ENCODE assay signal across 17 mouse cellular contexts in the genomic region with DNA sequence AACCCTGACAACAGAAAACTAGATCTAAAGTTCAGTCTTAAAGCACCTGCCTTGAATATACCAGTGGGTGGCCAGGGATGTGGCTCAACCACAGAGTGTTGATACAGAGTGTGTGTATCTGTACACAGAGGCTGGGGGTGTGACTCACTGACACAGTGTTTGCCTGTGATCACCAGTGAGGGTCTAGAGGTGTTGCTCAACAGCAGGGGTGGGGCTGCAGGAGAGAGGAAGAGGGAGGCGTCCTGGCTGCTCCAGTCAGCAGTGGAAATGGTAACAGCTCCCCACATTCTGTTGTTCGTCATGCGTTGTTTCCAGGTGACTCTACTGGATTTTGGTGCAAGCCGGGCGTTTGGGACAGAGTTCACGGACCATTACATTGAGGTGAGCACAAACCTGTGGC. TPM values are rescaled to one million over a fixed set of nuclear protein-coding genes. Genes with fewer than 3 reads are reported as not detected.
A peak's percentile ranks its signal among the peaks of the same experiment; 100 is the strongest.
DNase-seq lines count a peak whose midpoint lies in the region; ATAC-seq and TF ChIP-seq lines count a peak whose summit lies in the region.
"Had no signal": no experiment of that assay in that cellular context is flagged by ENCODE, and none has a peak within 500 bp of the region (broad histone marks: within the 10 kb centered on the region; RNA-seq: fewer than 3 reads in every experiment).

No protein-coding gene starts in this region.

- ATAC-seq in granulocyte monocyte progenitor cell, adult 5-6 weeks (replicated peaks; ENCODE audit: poor library complexity, severe bottlenecking), result peak; percentile 99
- peak; percentile 83 for ATAC-seq in liver, embryonic 13.5 days (ENCODE audit: low read depth)
- ATAC-seq in stomach, postnatal 0 days (ENCODE audit: low FRiP score, low TSS enrichment), result peak; percentile 95
- no peak for ATAC-seq in forebrain, embryonic 12.5 days (ENCODE audit: low FRiP score)
- ATAC-seq: midbrain, embryonic 15.5 days had no signal

- H3K36me3 ChIP-seq in liver, embryonic 13.5 days, result peaks cover 7% of the 10 kb centered on the region; the same call in 1 of the 2 replicates
- H3K36me3 ChIP-seq in stomach, postnatal 0 days (ENCODE audit: control insufficient read depth, insufficient read depth, low read length), result peaks cover under 1% of the 10 kb centered on the region; the same call in 1 of the 2 replicates
- peaks cover 26% of the 10 kb centered on the region for H3K36me3 ChIP-seq in forebrain, embryonic 12.5 days (replicated peaks)
- H3K36me3 ChIP-seq: lung, embryonic 15.5 days; midbrain, embryonic 15.5 days had no signal

- peak overlapping the region; percentile 18; the same call in 1 of the 2 replicates for H3K4me3 ChIP-seq in liver, embryonic 13.5 days (replicated peaks)
- H3K4me3 ChIP-seq in stomach, postnatal 0 days (ENCODE audit: low read depth, low read length), result no peak overlapping the region
- no peak overlapping the region for H3K4me3 ChIP-seq in forebrain, embryonic 12.5 days (replicated peaks)
- H3K4me3 ChIP-seq: hindbrain, embryonic 13.5 days; lung, embryonic 15.5 days; midbrain, embryonic 15.5 days had no signal

- peak overlapping the region; percentile 72 for H3K27ac ChIP-seq in liver, embryonic 13.5 days
- H3K27ac ChIP-seq in stomach, postnatal 0 days (replicated peaks), result peak overlapping the region; percentile 63
- no peak overlapping the region for H3K27ac ChIP-seq in forebrain, embryonic 12.5 days
- H3K27ac ChIP-seq: hindbrain, embryonic 13.5 days; lung, embryonic 15.5 days; midbrain, embryonic 15.5 days had no signal

- WGBS in liver, embryonic 13.5 days (ENCODE audit: insufficient replicate concordance), result 52% methylated on average over 6 of the region's 6 CpGs
- WGBS in stomach, postnatal 0 days, result 59% methylated on average over 6 of the region's 6 CpGs
- 93% methylated on average over 6 of the region's 6 CpGs for WGBS in forebrain, embryonic 12.5 days

- no peak overlapping the region; the same call in 1 of the 2 replicates for H3K9ac ChIP-seq in liver, embryonic 13.5 days
- no peak overlapping the region for H3K9ac ChIP-seq in stomach, postnatal 0 days (ENCODE audit: low read length)
- no peak overlapping the region for H3K9ac ChIP-seq in forebrain, embryonic 12.5 days
- H3K9ac ChIP-seq: hindbrain, embryonic 13.5 days; lung, embryonic 15.5 days; midbrain, embryonic 15.5 days had no signal

- no peak for TF ChIP-seq EP300 in stomach, postnatal 0 days (optimal IDR thresholded peaks at IDR 0.05)

- no peaks in the 10 kb centered on the region for H3K27me3 ChIP-seq in liver, embryonic 13.5 days
- H3K27me3 ChIP-seq in stomach, postnatal 0 days (ENCODE audit: control insufficient read depth, insufficient read depth, low read length), result no peaks in the 10 kb centered on the region
- no peaks in the 10 kb centered on the region for H3K27me3 ChIP-seq in forebrain, embryonic 12.5 days
- H3K27me3 ChIP-seq: hindbrain, embryonic 13.5 days; lung, embryonic 15.5 days; midbrain, embryonic 15.5 days had no signal

- peak overlapping the region; percentile 44 for H3K4me2 ChIP-seq in liver, embryonic 13.5 days
- no peak overlapping the region for H3K4me2 ChIP-seq in stomach, postnatal 0 days (replicated peaks; ENCODE audit: low read depth)
- H3K4me2 ChIP-seq in forebrain, embryonic 12.5 days, result no peak overlapping the region
- H3K4me2 ChIP-seq: hindbrain, embryonic 13.5 days; lung, embryonic 15.5 days; midbrain, embryonic 15.5 days had no signal

- 0 out of 2 replicates have a peak, but pooled peaks have one; percentile 2 for TF ChIP-seq CTCF in stomach, postnatal 0 days (IDR thresholded peaks at IDR 0.05; ENCODE audit: low read depth)

- no peaks in the 10 kb centered on the region for H3K9me3 ChIP-seq in liver, embryonic 13.5 days (replicated peaks)
- H3K9me3 ChIP-seq in stomach, postnatal 0 days (ENCODE audit: control insufficient read depth, low read length), result no peaks in the 10 kb centered on the region
- no peaks in the 10 kb centered on the region for H3K9me3 ChIP-seq in forebrain, embryonic 12.5 days
- H3K9me3 ChIP-seq: hindbrain, embryonic 13.5 days; lung, embryonic 15.5 days; midbrain, embryonic 15.5 days had no signal

- peaks cover 46% of the 10 kb centered on the region for H3K4me1 ChIP-seq in liver, embryonic 13.5 days (replicated peaks)
- no peaks in the 10 kb centered on the region for H3K4me1 ChIP-seq in stomach, postnatal 0 days (replicated peaks; ENCODE audit: control insufficient read depth, insufficient read depth)
- H3K4me1 ChIP-seq in forebrain, embryonic 12.5 days, result peaks cover 12% of the 10 kb centered on the region
- H3K4me1 ChIP-seq: midbrain, embryonic 15.5 days had no signal

- DNase-seq in liver, embryonic 13.5 days, result no peak
- peak; percentile 26 for DNase-seq in lung, postnatal 14 days
- DNase-seq in stomach, postnatal 0 days (ENCODE audit: low spot score), result peak; percentile 85
- no peak for DNase-seq in B cell, adult 2 months
- no peak for DNase-seq in layer of hippocampus, postnatal 14 days (ENCODE audit: low spot score in 2 of 2)
- DNase-seq: adrenal gland, adult 8-10 months; cerebellum, adult 2 months; embryo, embryonic 11 days; heart, adult 11 months; kidney, adult 9 months; right cerebral cortex, postnatal 4 days; thymus, postnatal 36 days had no signal

RNA-seq across cellular contexts. Expression of a gene that starts 6.3 kb away (rescaled TPM):
- total RNA-seq in granulocyte monocyte progenitor cell, adult 5-6 weeks (2014; fragmentation: Nextera tagmentation), result 1.2 and 1.3 TPM in 2 replicates
- 0.69 and 1.1 TPM in 2 replicates for total RNA-seq in granulocyte monocyte progenitor cell, adult 5-6 weeks (2017)
- 1.7 TPM in 2 replicates for polyA plus RNA-seq in liver, embryonic 13.5 days (2015; fragmentation: Nextera tagmentation; extraction: Ambion mirVana)
- 12.8 and 14.6 TPM in 2 replicates for polyA plus RNA-seq in stomach, postnatal 0 days (2015; fragmentation: Nextera tagmentation; extraction: Ambion mirVana)
- 40.6 and 41.8 TPM in 2 replicates for polyA plus RNA-seq in forebrain, embryonic 12.5 days (2016; fragmentation: Nextera tagmentation; extraction: Ambion mirVana)
- 100 to 1,000 TPM; 144 to 148 TPM for total RNA-seq in layer of hippocampus, postnatal 14 days (2021)

RNA-seq across cellular contexts. Expression of a gene that starts 19.1 kb away (rescaled TPM):
- 13.3 and 15.9 TPM in 2 replicates for total RNA-seq in granulocyte monocyte progenitor cell, adult 5-6 weeks (2014; fragmentation: Nextera tagmentation)
- 9.5 and 10.0 TPM in 2 replicates for total RNA-seq in granulocyte monocyte progenitor cell, adult 5-6 weeks (2017)
- polyA plus RNA-seq in liver, embryonic 13.5 days (2015; fragmentation: Nextera tagmentation; extraction: Ambion mirVana), result 15.1 and 17.7 TPM in 2 replicates
- 25.0 and 26.6 TPM in 2 replicates for polyA plus RNA-seq in stomach, postnatal 0 days (2015; fragmentation: Nextera tagmentation; extraction: Ambion mirVana)
- polyA plus RNA-seq in forebrain, embryonic 12.5 days (2016; fragmentation: Nextera tagmentation; extraction: Ambion mirVana), result 20.2 and 21.0 TPM in 2 replicates
- 10 to 100 TPM; 27.1 to 30.9 TPM for total RNA-seq in layer of hippocampus, postnatal 14 days (2021)

RNA-seq across cellular contexts. Expression of a gene that starts 23.5 kb away (rescaled TPM):
- total RNA-seq in granulocyte monocyte progenitor cell, adult 5-6 weeks (2014; fragmentation: Nextera tagmentation), result 2.1 and 7.7 TPM in 2 replicates
- 1.8 and 2.2 TPM in 2 replicates for total RNA-seq in granulocyte monocyte progenitor cell, adult 5-6 weeks (2017)
- 1.4 and 1.9 TPM in 2 replicates for polyA plus RNA-seq in liver, embryonic 13.5 days (2015; fragmentation: Nextera tagmentation; extraction: Ambion mirVana)
- 11.6 and 12.2 TPM in 2 replicates for polyA plus RNA-seq in stomach, postnatal 0 days (2015; fragmentation: Nextera tagmentation; extraction: Ambion mirVana)
- polyA plus RNA-seq in forebrain, embryonic 12.5 days (2016; fragmentation: Nextera tagmentation; extraction: Ambion mirVana), result 6.3 and 7.5 TPM in 2 replicates
- 1 to 10 TPM; 7.3 to 8.0 TPM for total RNA-seq in layer of hippocampus, postnatal 14 days (2021)

RNA-seq across cellular contexts. Expression of a gene that starts 55.9 kb away (rescaled TPM):
- 213 and 258 TPM in 2 replicates for total RNA-seq in granulocyte monocyte progenitor cell, adult 5-6 weeks (2014; fragmentation: Nextera tagmentation)
- total RNA-seq in granulocyte monocyte progenitor cell, adult 5-6 weeks (2017), result 92.5 and 99.7 TPM in 2 replicates
- 115 and 129 TPM in 2 replicates for polyA plus RNA-seq in liver, embryonic 13.5 days (2015; fragmentation: Nextera tagmentation; extraction: Ambion mirVana)
- 82.2 and 82.7 TPM in 2 replicates for polyA plus RNA-seq in stomach, postnatal 0 days (2015; fragmentation: Nextera tagmentation; extraction: Ambion mirVana)
- 302 and 306 TPM in 2 replicates for polyA plus RNA-seq in forebrain, embryonic 12.5 days (2016; fragmentation: Nextera tagmentation; extraction: Ambion mirVana)
- total RNA-seq in layer of hippocampus, postnatal 14 days (2021), result 10 to 100 TPM; 83.8 to 84.1 TPM

RNA-seq across cellular contexts. Expression of a gene that starts 56.4 kb away (rescaled TPM):
- total RNA-seq in granulocyte monocyte progenitor cell, adult 5-6 weeks (2014; fragmentation: Nextera tagmentation), result 6.7 and 7.7 TPM in 2 replicates
- 2.2 and 2.6 TPM in 2 replicates for total RNA-seq in granulocyte monocyte progenitor cell, adult 5-6 weeks (2017)
- polyA plus RNA-seq in liver, embryonic 13.5 days (2015; fragmentation: Nextera tagmentation; extraction: Ambion mirVana), result 0.62 and 1.2 TPM in 2 replicates
- 1.7 and 1.8 TPM in 2 replicates for polyA plus RNA-seq in stomach, postnatal 0 days (2015; fragmentation: Nextera tagmentation; extraction: Ambion mirVana)
- polyA plus RNA-seq in forebrain, embryonic 12.5 days (2016; fragmentation: Nextera tagmentation; extraction: Ambion mirVana), result 3.9 and 4.1 TPM in 2 replicates
- 10 to 100 TPM; 23.7 to 24.3 TPM for total RNA-seq in layer of hippocampus, postnatal 14 days (2021)

Comparison
In these comparisons a context has a peak if more than half of its experiments do, and no peak if none do; other contexts are left out.
1. DNase-seq: peak in lung, postnatal 14 days (single experiment) and stomach, postnatal 0 days (single experiment); none in liver, embryonic 13.5 days (single experiment), B cell, adult 2 months (0 of 2) and layer of hippocampus, postnatal 14 days (0 of 2).